Mouse (Mus musculus): ENCODE data around the gene Medag.

- peak; percentile 95; the same call in 1 of the 2 replicates for TF ChIP-seq CTCF (IDR thresholded peaks at IDR 0.05)
- TF ChIP-seq POLR2A (IDR thresholded peaks at IDR 0.05; ENCODE audit: insufficient read depth, low read depth, low read length): peak; percentile 43; the same call in 1 of the 2 replicates
Observed at GRCm38 (mm10) chr5:149375889-149376212, 35.7 kb upstream of the Medag start.

All from heart, adult 2 months (tissue).